Mouse (Mus musculus) hindbrain, embryonic 11.5 days (tissue): ENCODE data around the gene Cx3cr1. TPM values are rescaled to one million over a fixed set of nuclear protein-coding genes. Genes with fewer than 3 reads are reported as not detected.

Experiments
- ATAC-seq: fragments of 200-750 bp; cut with Nextera tagmentation; 2 replicates; pipeline ENCODE4 v1.8.0; 2017; ENCODE audit warnings: mild to moderate bottlenecking, moderate TSS enrichment, moderate library complexity; ENCODE audit not compliant: low FRiP score
- DNase-seq: peaks from one replicate; pipeline ENCODE4 v3.0.0-alpha.2; 2015; ENCODE audit warnings: low spot score
- H3K27ac ChIP-seq: fragments of 300-500 bp; sonication (generic); 2 replicates; pipeline ENCODE4 v1.5.1; 2014; ENCODE audit warnings: mild to moderate bottlenecking, low read depth, low read length
- H3K27me3 ChIP-seq: fragments of 300-500 bp; sonication (generic); 2 replicates; pipeline ENCODE4 v1.6.1; 2014; ENCODE audit warnings: mild to moderate bottlenecking, low read length, moderate library complexity, mixed read lengths; ENCODE audit not compliant: control insufficient read depth, insufficient read depth
- H3K36me3 ChIP-seq: fragments of 300-500 bp; sonication (generic); 2 replicates; pipeline ENCODE4 v1.6.1; 2014; ENCODE audit warnings: mild to moderate bottlenecking, low read length, moderate library complexity, mixed read lengths; ENCODE audit not compliant: control insufficient read depth, insufficient read depth
- H3K4me1 ChIP-seq: fragments of 300-500 bp; sonication (generic); replicated peaks from 2 replicates; pipeline ENCODE4 v1.6.1; 2014; ENCODE audit warnings: low read length, mixed read lengths; ENCODE audit not compliant: control insufficient read depth, insufficient read depth
- H3K4me2 ChIP-seq: fragments of 300-500 bp; sonication (generic); replicated peaks from 2 replicates; pipeline ENCODE4 v1.6.1; 2014; ENCODE audit warnings: mild to moderate bottlenecking, low read depth, low read length
- H3K4me3 ChIP-seq: fragments of 300-500 bp; sonication (generic); 2 replicates; pipeline ENCODE4 v1.5.1; 2014; ENCODE audit warnings: low read depth, low read length
- H3K9ac ChIP-seq: fragments of 300-500 bp; sonication (generic); 2 replicates; pipeline ENCODE4 v1.6.1; 2014; ENCODE audit warnings: low read depth, low read length
- H3K9me3 ChIP-seq: fragments of 300-500 bp; sonication (generic); 2 replicates; pipeline ENCODE4 v1.6.1; 2016; ENCODE audit warnings: low read length; ENCODE audit not compliant: control insufficient read depth
- WGBS: fragments of 180-500 bp; shearing (Covaris S2); extraction: QIAGEN DNeasy Blood & Tissue Kit; methylation state at CpG from one replicate; pipeline ENCODE4 v1.1.7; 2014; 5-methylcytosine and 5-hydroxymethylcytosine counted together
- polyA plus RNA-seq: library from polyadenylated mRNA; unstranded; fragments of >200 nt; fragmentation: Nextera tagmentation; extraction: Ambion mirVana; gene quantifications from 2 replicates; pipeline ENCODE4 v1.2.1, GENCODE M21; 2014

Gene Cx3cr1
- polyA plus RNA-seq, 1 experiment from 2014 or later: 7.2 TPM

DNA sequence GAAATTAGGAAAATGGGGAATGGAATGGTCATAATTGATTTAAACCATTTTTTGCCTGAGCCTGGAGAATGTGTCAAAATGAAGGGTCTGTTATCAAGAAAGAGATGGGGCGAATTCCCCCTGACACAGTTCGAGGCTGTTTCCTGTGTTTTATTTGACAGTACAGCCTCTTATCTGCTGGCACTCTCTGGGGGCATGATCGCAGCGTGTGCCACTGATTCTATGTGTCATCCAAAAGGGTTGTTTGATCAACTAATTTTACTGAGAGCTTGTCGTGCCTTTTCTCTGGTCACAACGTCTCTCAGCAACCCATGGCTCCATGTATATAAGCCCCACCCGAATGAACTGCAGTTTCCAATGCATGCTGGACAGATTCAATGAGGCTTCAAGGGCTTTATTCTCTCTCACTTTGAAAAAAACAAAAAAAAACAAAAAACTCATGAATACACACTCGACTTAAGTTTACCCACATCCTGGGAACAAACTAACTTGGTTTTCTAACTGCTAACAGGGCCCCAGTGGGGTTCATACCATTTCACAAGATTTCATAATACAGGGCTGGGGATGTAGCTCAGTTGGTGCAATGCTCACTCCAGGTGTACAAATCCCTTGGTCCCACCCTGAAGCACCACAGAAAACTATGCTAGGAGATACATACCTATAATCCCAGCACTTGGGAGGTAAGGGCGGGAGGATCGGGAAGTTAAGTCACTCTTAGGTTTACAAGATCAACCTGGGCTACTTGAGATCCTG lies 76.4 kb downstream of the Cx3cr1 start:
- DNase-seq (no peak), ATAC-seq (no peak)
- Histone ChIP-seq H3K27ac (no peak overlapping the region), H3K9ac (no peak overlapping the region), H3K36me3 (no peaks in the 10 kb centered on the region), H3K4me2 (no peak overlapping the region), H3K4me1 (no peaks in the 10 kb centered on the region), H3K4me3 (no peak overlapping the region), H3K9me3 (no peaks in the 10 kb centered on the region), H3K27me3 (no peaks in the 10 kb centered on the region)
- WGBS: 78% methylated on average over 10 of the region's 10 CpGs

DNA sequence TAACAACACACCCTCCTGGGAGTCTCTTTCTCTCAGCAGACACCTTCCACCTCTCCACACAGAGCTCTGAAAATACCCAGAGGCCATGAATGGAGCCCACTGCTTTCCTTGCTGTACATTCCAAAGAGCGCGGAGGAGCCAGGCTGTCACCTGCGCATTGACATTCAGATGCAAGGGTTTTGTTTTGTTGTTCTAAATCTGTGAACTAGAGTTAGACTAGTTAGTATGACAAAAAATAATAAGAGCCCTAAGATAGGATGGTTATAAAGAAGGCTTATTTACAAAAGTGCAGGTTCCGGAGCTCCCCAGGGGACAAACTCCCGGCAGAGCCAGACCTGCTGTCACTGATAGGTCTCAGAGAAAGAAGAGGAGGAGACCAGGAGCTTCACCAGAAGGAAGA lies 78.4 kb downstream of the Cx3cr1 start:
- Histone ChIP-seq H3K4me2 (no peak overlapping the region), H3K4me3 (no peak overlapping the region), H3K27me3 (no peaks in the 10 kb centered on the region), H3K27ac (no peak overlapping the region), H3K4me1 (no peaks in the 10 kb centered on the region), H3K36me3 (no peaks in the 10 kb centered on the region), H3K9ac (no peak overlapping the region), H3K9me3 (no peaks in the 10 kb centered on the region)
- WGBS: 11% methylated on average over 5 of the region's 5 CpGs
- no peak for DNase-seq
- no peak for ATAC-seq

DNA sequence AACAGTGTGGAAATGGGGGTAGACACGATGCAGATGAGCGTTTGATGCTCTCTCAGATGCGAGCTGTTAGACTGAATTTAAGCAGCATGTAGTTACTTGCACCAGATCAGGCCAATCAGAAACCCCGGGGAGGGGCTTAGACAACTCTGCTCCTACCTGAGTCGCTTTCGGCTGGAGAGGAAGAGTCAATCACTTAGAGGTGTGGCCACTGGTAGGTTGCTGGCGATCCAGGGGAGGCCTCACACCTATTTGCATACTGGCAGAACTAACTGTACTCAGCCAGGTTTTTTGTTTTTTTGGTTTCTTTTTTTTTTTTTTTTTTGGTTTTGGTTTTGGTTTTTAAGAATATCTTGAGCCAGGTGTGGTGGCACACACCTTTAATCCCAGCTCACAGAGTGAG lies 81.4 kb downstream of the Cx3cr1 start:
- no peak overlapping the region for H3K4me3 ChIP-seq
- H3K9ac ChIP-seq: no peak overlapping the region
- no peaks in the 10 kb centered on the region for H3K9me3 ChIP-seq
- no peak overlapping the region for H3K27ac ChIP-seq
- ATAC-seq (no peak), DNase-seq (no peak)
- WGBS: 50% methylated on average over 7 of the region's 7 CpGs
- no peaks in the 10 kb centered on the region for H3K36me3 ChIP-seq
- peaks cover 3% of the 10 kb centered on the region; the same call in 1 of the 2 replicates for H3K4me1 ChIP-seq
- H3K27me3 ChIP-seq: peaks cover under 1% of the 10 kb centered on the region; the same call in 1 of the 2 replicates
- no peak overlapping the region for H3K4me2 ChIP-seq

DNA sequence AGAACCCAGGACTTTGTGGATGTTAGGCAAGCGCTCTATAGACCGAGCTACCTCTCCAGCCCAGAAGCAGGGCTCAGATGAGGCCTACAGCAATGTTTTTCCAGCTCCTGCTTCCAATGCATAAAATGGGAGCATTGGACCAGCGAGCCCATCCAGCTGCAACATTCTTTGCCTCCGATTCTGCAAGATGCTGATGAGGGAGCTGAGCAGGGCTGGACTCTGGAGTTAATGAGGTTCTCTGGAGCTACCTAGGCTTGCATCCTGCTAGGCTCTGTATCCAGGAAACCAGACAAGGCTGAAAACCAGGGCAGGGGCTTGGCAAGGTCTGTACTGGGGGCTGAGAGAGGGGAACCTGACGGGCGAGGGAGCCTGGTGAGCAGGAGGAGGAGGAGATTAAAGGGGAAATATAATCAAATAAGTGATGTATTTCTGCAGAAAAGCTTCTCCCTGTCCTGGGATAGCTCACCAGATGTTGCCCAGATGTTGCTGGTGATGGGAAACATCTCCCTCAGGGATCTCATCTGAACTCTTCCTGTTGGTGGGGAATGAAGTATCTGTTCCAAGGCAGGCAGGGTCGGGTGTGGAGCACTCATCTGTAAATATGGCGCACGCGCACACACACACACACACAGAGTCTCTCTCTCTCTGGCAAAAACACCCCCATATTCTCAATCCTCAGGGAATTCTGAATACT lies 83.7 kb downstream of the Cx3cr1 start:
- DNase-seq (no peak), ATAC-seq (no peak)
- Histone ChIP-seq H3K4me3 (no peak overlapping the region), H3K4me1 (peaks cover 25% of the 10 kb centered on the region), H3K36me3 (no peaks in the 10 kb centered on the region), H3K9me3 (no peaks in the 10 kb centered on the region), H3K27me3 (peaks cover 10% of the 10 kb centered on the region), H3K27ac (no peak overlapping the region), H3K4me2 (no peak overlapping the region), H3K9ac (no peak overlapping the region)
- WGBS: 74% methylated on average over 10 of the region's 10 CpGs

DNA sequence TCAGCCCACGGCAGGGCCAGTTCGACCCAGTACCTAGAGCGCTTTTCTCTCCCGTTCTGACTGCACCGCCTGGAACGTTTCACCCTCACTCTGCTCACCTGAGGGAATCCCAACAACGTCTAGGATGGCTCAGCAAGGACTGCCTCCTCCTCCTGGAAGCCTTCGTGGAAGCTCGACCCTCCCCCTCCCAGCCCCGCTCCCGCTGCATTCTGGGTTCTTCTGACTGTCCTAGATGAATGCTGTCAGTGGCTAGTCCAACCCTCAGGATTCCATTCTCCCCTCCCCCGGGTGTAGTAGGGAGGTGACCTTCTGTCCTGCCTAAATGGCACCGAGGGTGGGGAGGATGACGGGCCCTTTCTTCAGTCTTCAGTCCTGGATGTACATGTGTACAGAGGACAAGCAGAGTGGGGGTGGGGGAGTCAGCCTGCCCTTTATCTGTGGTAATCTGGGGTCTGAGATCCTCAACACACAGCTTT lies 85.1 kb downstream of the Cx3cr1 start, which contains the start of gene Csrnp1:
TSS of gene Csrnp1 (minus strand) at position 123 of the 476 bp plus-strand sequence.
- H3K4me2 ChIP-seq: peak within 1 kb of the TSS; percentile 93
- H3K9me3 ChIP-seq: no peaks in the 10 kb centered on the region
- H3K27ac ChIP-seq: no peak within 1 kb of the TSS
- WGBS: 4% methylated on average over 14 of the region's 14 CpGs
- peaks cover 10% of the 10 kb centered on the region for H3K27me3 ChIP-seq
- no peaks in the 10 kb centered on the region for H3K36me3 ChIP-seq
- H3K9ac ChIP-seq: peak within 1 kb of the TSS; percentile 44
- DNase-seq (peak; percentile 44), ATAC-seq (no peak)
- peaks cover 30% of the 10 kb centered on the region for H3K4me1 ChIP-seq
- H3K4me3 ChIP-seq: peak within 1 kb of the TSS; percentile 51

DNA sequence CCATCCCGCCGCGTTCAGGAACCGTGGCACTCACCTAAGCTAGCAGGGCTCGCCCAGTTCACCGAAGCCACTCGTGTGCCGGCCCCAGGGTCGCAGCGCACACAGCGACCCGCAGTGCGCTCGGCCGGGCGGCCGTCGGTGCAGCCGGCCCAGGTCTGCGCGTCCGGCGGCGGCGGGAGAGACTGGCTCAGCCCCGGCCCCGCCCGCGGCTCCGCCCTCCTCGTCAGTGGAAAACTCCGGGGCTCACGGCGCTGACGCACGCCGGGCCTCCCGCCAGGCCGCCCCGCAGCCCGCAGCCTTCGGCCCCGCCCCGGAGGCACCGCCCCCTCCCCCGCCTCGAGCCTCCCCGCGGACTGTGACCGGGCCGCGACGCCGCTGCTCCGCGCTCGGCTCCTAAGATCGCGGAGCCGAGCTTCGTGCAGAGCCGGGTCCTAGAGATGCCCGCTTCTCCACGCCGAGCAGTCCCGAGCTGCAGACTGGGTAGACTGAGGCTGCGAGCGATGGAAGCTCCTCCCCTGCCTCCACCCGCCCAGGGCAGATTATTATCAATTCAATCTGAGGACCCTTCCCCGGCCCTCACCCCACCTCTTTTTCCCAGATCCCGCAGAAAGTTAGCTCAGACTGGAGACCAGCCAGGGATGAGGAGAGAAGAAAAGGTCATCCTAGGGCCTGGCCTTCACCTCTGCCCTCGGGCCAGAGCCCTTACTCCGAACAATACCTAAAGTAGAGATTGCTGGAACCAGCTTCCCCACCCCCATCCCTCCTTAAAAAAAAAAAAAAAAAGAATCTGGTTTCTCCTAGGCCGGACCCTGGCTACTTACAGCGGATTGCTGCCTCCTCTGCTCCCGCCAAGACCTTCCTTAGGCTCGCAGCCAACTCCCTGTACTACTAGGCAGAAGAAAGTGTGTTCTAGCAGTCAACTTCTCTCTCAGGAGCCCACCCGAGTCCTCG lies 85.8 kb downstream of the Cx3cr1 start:
- peak overlapping the region; percentile 51 for H3K4me3 ChIP-seq
- under 1% methylated on average over 65 of the region's 79 CpGs for WGBS
- H3K9ac ChIP-seq: peak overlapping the region; percentile 44
- no peaks in the 10 kb centered on the region for H3K9me3 ChIP-seq
- no peaks in the 10 kb centered on the region for H3K36me3 ChIP-seq
- H3K27me3 ChIP-seq: peaks cover 10% of the 10 kb centered on the region
- peaks cover 30% of the 10 kb centered on the region for H3K4me1 ChIP-seq
- H3K27ac ChIP-seq: no peak overlapping the region
- H3K4me2 ChIP-seq: peak overlapping the region; percentile 93
- peak; percentile 62 for ATAC-seq
- DNase-seq: peak; percentile 82

DNA sequence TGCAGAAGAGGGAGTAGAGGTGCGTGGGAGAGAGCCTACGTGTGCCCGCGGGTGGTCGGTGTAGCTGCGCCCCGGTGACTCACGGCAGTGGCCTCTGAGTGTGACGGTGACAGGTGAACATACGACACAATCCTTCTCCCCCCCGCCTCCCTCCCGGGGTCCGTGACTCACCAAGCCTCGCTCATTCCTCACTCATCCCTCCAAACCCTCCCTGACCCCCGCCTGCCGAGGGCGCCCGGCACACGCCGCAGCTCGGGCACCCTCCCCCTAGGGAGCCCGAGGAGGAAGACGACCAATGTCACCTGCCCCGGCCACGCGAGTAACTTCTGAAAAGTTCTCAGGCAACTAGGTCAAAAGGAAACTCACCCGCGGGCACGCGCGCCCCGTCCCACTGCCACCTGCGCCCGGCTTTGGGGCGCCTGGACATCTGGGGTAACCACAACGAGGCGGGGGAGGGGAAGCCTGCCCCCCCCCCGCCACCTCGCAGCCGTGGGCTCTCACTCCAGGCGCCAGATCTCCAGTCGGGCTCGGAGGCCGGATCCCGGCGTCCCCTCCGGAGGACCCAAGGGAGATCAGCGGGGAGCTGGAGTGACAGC lies 86.6 kb downstream of the Cx3cr1 start:
- Histone ChIP-seq H3K4me3 (peak overlapping the region; percentile 51), H3K4me2 (peak overlapping the region; percentile 93), H3K36me3 (no peaks in the 10 kb centered on the region), H3K27ac (no peak overlapping the region), H3K4me1 (peaks cover 30% of the 10 kb centered on the region), H3K9ac (peak overlapping the region; percentile 44), H3K27me3 (peaks cover 10% of the 10 kb centered on the region), H3K9me3 (no peaks in the 10 kb centered on the region)
- DNase-seq (peak; percentile 36), ATAC-seq (peak; percentile 8)
- WGBS: under 1% methylated on average over 46 of the region's 48 CpGs

DNA sequence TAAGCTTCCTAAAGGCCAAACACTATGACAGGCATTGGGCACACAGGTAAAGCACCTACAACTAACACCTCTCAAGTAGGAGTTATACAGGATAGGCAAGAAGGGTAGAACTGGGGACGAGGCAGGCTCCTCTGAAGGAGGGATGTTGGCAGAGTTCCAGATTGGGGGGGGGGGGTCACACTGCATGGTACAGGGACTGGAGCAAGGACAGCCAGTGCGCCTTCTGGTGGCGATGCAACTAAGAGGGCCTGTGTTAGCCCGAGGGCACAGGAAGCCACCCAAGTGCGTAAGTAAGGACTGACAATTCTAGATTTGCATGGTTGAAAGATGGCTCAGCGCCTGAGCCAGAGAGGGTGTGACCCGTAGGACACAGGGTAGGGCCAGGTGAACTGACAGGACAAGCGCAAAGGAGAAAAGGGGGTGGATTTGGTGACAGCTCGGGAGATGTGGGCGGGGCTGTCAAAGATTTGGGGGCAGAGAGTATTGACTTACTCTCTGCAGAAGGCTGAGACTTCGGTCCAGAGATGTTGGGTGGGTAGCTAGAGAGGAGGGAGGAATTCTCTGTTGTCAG lies 87.4 kb downstream of the Cx3cr1 start:
- Histone ChIP-seq H3K4me2 (peak overlapping the region; percentile 93), H3K27ac (peak overlapping the region; percentile 73), H3K4me3 (peak overlapping the region; percentile 51), H3K4me1 (peaks cover 30% of the 10 kb centered on the region), H3K27me3 (peaks cover 10% of the 10 kb centered on the region), H3K36me3 (no peaks in the 10 kb centered on the region), H3K9ac (no peak overlapping the region), H3K9me3 (no peaks in the 10 kb centered on the region)
- 1% methylated on average over 11 of the region's 11 CpGs for WGBS
- DNase-seq (peak; percentile 56), ATAC-seq (peak; percentile 39)
